Mouse (Mus musculus) heart, adult 2 months (tissue): Measurements from ENCODE around the gene Ccndbp1. TPM values are rescaled to one million over a fixed set of nuclear protein-coding genes. Genes with fewer than 3 reads are reported as not detected.

Experiments used
- DNase-seq, 2 experiments: peaks; one replicate each; pipeline ENCODE4 v3.0.0; 2021
- H3K27ac ChIP-seq: fragments of 200-600 bp; 2 replicates; pipeline ENCODE4 v1.8.1; 2022
- H3K27me3 ChIP-seq: fragments of 200-500 bp; 2 replicates; pipeline ENCODE4 v1.6.1; 2012; ENCODE audit warnings: mild to moderate bottlenecking, low read length, inconsistent platforms, mixed read lengths; ENCODE audit not compliant: control insufficient read depth, insufficient read depth
- H3K36me3 ChIP-seq: fragments of 200-500 bp; 2 replicates; pipeline ENCODE4 v1.6.1; 2012; ENCODE audit warnings: low read length, inconsistent platforms; ENCODE audit not compliant: control insufficient read depth, insufficient read depth
- H3K4me1 ChIP-seq: fragments of 200-500 bp; 2 replicates; pipeline ENCODE4 v1.6.1; 2011; ENCODE audit warnings: low read length; ENCODE audit not compliant: control insufficient read depth, insufficient read depth
- H3K4me3 ChIP-seq: fragments of 200-600 bp; 2 replicates; pipeline ENCODE4 v1.8.1; 2022
- H3K79me2 ChIP-seq: fragments of 200-500 bp; replicated peaks from 2 replicates; pipeline ENCODE4 v1.6.1; 2012; ENCODE audit warnings: mild to moderate bottlenecking, inconsistent platforms, low read length, moderate library complexity, mixed read lengths; ENCODE audit not compliant: control insufficient read depth, insufficient read depth
- H3K9ac ChIP-seq: fragments of 200-500 bp; 2 replicates; pipeline ENCODE4 v1.6.1; 2012; ENCODE audit warnings: low read depth, mild to moderate bottlenecking, control low read depth, inconsistent platforms, low read length, mixed read lengths
- CTCF ChIP-seq: fragments of 200-600 bp; IDR thresholded peaks from 2 replicates; pipeline ENCODE4 v1.8.1; 2022; ENCODE audit warnings: antibody characterized with exemption, mild to moderate bottlenecking, moderate library complexity
- EP300 ChIP-seq: fragments of 200-500 bp; IDR thresholded peaks from 2 replicates; pipeline ENCODE4 v1.6.1; 2011; ENCODE audit warnings: low read depth, low read length, control low read depth; ENCODE audit not compliant: insufficient read depth
- POLR2A ChIP-seq: fragments of 200-500 bp; IDR thresholded peaks from 2 replicates; pipeline ENCODE4 v1.6.1; 2011; ENCODE audit warnings: mild to moderate bottlenecking, low read depth, low read length, control low read depth; ENCODE audit not compliant: insufficient read depth
- WGBS: fragments of 180-500 bp; shearing (Covaris S2); methylation state at CpG from one replicate; pipeline ENCODE4 v1.1.7; 2018; 5-methylcytosine and 5-hydroxymethylcytosine counted together
- intact Hi-C: fragments of 180-260 bp; cut with DNase I; formaldehyde crosslinking; loops from one replicate; pipeline ENCODE4 v1.15.1; 2025
- polyA plus RNA-seq: library from polyadenylated mRNA; depleted of rRNA; stranded (reverse); fragments of >200 nt; gene quantifications from 2 replicates; pipeline ENCODE4 v1.2.3, GENCODE M21; 2012
- total RNA-seq, 2 experiments: library from RNA; stranded (reverse); gene quantifications; 2 replicates each; pipeline ENCODE4 v1.2.3; 2021

The Ccndbp1 gene
- total and polyA plus RNA-seq, 3 experiments = 27.8 to 44.4 (median 29.7) TPM

DNA sequence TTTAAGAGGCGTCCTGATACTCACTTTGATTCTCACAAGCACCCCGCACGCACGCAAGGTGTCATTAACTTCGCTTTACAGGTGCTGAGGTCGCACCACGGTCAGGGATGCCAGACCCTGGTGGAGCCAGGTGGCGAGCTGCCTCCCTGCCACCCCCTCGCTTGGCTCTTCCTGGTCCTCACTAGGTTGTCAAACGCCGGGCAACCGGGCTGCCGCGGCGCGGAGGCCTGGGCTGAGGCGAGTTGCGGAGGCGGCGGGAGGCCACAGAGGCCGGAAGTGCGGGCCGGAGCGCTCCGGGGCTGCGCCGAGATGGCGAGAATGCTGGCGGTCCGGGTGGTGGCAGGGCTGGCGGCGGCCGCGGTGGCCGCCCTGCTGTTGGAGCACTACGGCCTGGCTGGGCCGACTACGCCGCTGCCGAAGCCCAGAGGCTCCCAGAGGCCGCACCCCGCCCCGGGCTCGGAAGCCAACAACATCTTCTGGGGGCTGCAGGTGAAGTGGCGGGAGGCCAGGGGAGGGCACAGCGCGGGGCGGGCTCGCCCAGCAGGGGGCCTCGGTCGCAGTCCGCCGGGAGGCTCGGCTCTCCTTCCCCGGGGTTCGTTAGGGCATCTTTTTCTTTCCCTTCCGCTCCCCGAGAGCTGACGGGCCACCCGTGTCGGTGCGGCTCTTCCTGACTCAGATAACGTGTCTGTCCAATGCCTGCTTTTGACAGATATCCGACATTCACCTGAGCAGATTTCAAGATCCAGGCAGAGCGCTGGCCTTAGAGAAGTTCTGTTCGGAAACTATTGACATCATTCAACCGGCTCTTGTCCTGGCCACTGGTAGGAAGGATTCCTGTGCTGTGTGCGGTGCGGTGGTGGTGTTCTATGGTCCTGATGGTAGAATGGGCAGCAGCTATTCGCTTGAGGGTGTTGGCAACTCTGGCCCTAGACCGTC lies 30.9 kb upstream of the Ccndbp1 start, which contains the start of gene Tmem62:
Gene Tmem62 (plus strand): TSS at position 28 of the 936 bp plus-strand sequence.
- TF ChIP-seq EP300 (0 out of 2 replicates have a peak, but pooled peaks have one; percentile 15), POLR2A (0 out of 2 replicates have a peak, but pooled peaks have one; percentile 34), CTCF (peak; percentile 71)
- H3K79me2 ChIP-seq = no peaks in the 10 kb centered on the region
- H3K9ac ChIP-seq = peak within 1 kb of the TSS; percentile 82
- H3K27ac ChIP-seq = peak within 1 kb of the TSS; percentile 88
- WGBS = 2% methylated on average over 71 of the region's 71 CpGs
- H3K4me3 ChIP-seq = peak within 1 kb of the TSS; percentile 69
- no peaks in the 10 kb centered on the region for H3K4me1 ChIP-seq
- H3K27me3 ChIP-seq = no peaks in the 10 kb centered on the region
- intact Hi-C loops = no loop called here
- H3K36me3 ChIP-seq = no peaks in the 10 kb centered on the region
- DNase-seq = peak; percentile 82

DNA sequence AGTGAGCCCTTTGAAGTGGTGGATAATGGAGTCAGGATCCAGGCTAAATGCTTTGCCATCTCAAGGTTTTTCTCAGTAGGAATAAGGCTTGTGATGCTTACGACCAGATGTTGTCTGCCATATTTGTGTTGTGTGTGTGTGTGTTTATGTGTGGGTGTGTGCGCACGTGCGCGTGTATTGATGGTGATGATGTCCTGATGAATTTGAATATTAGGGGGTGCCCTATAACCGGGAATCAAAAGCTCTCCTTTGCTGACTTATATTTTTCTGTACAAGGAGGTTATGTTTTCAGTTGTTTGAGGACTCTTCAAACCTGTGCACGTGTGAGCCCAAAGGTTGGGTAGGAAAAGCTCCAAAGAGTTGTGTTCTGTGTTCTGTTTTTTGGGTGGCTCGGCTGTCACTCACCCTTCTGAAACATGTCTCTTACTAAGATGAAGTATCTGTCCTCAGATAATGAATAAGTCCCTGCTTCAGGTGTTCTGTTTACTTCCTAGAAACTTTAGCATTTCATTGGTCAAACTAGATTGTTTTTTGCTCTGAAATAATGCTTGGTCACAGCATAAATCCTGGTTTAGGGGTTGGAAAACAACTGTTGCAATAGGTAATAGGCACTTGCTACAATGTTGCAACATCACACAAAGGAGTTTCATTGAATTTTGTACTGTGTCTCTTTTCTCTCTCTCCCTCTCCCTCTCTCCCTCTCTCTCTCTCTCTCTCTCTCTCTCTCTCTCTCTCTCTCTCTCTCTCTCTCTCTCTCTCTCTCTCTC lies 30.1 kb upstream of the Ccndbp1 start:
- H3K27ac ChIP-seq = peak overlapping the region; percentile 88; the same call in 1 of the 2 replicates
- intact Hi-C loops = loop anchor here (2.0 kb wide), 1 partner anchor 125 kb away; no protein-coding TSS in a partner anchor
- H3K4me1 ChIP-seq = no peaks in the 10 kb centered on the region
- no peaks in the 10 kb centered on the region for H3K36me3 ChIP-seq
- H3K27me3 ChIP-seq = no peaks in the 10 kb centered on the region
- TF ChIP-seq EP300 = no peak
- TF ChIP-seq CTCF = no peak
- TF ChIP-seq POLR2A = no peak
- H3K79me2 ChIP-seq = no peaks in the 10 kb centered on the region
- no peak for DNase-seq
- H3K9ac ChIP-seq = no peak overlapping the region
- 93% methylated on average over 8 of the region's 8 CpGs for WGBS
- H3K4me3 ChIP-seq = peak overlapping the region; percentile 69

GRCm38 (mm10) chr2:120978693-120979037 lies 29.5 kb upstream of the Ccndbp1 start:
- H3K4me3 ChIP-seq = no peak overlapping the region
- H3K9ac ChIP-seq = no peak overlapping the region
- WGBS = 63% methylated on average over 2 of the region's 2 CpGs
- no peaks in the 10 kb centered on the region for H3K36me3 ChIP-seq
- H3K79me2 ChIP-seq = no peaks in the 10 kb centered on the region
- no peak for DNase-seq
- no peak overlapping the region for H3K27ac ChIP-seq
- no peaks in the 10 kb centered on the region for H3K27me3 ChIP-seq
- intact Hi-C loops = loop anchor here (2.0 kb wide), 1 partner anchor 124 kb away; no protein-coding TSS in a partner anchor
- TF ChIP-seq POLR2A (no peak), CTCF (peak; percentile 43)
- H3K4me1 ChIP-seq = no peaks in the 10 kb centered on the region

GRCm38 (mm10) chr2:120979819-120980218 lies 28.4 kb upstream of the Ccndbp1 start:
- H3K79me2 ChIP-seq = no peaks in the 10 kb centered on the region
- no peak for DNase-seq
- H3K36me3 ChIP-seq = no peaks in the 10 kb centered on the region
- H3K4me1 ChIP-seq = no peaks in the 10 kb centered on the region
- H3K9ac ChIP-seq = no peak overlapping the region
- 76% methylated on average over 1 of the region's 1 CpGs for WGBS
- intact Hi-C loops = loop anchor here (2.0 kb wide), 1 partner anchor 123 kb away; no protein-coding TSS in a partner anchor
- TF ChIP-seq EP300 = no peak
- no peak for TF ChIP-seq CTCF
- no peak for TF ChIP-seq POLR2A
- no peaks in the 10 kb centered on the region for H3K27me3 ChIP-seq
- no peak overlapping the region for H3K4me3 ChIP-seq
- H3K27ac ChIP-seq = no peak overlapping the region

DNA sequence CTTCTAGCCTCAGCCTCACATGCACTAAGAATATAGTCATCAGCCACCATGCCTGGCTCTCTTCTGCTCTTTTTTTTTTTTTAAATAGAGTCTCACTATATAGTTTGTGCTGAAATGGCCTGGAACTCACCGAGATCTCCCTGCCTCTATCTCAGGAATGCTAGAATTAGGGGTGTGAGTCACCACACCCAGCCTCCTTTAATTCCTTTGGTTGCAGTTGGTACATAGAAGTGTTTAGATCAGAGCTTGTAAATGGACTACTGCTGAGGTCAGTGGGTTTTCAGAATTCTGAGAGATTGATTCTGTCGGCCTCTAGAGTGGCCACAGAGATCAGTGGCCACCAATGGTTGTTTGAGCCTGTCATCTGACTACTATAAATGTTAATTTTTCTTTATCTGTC lies 27.3 kb upstream of the Ccndbp1 start:
- 64% methylated on average over 2 of the region's 2 CpGs for WGBS
- no peak for DNase-seq
- intact Hi-C loops = no loop called here
- Histone ChIP-seq H3K4me3 (no peak overlapping the region), H3K27ac (no peak overlapping the region), H3K9ac (no peak overlapping the region), H3K79me2 (no peaks in the 10 kb centered on the region), H3K4me1 (no peaks in the 10 kb centered on the region), H3K36me3 (no peaks in the 10 kb centered on the region), H3K27me3 (no peaks in the 10 kb centered on the region)
- TF ChIP-seq CTCF (no peak), EP300 (no peak), POLR2A (no peak)
